Mouse (Mus musculus): ENCODE results near the gene Atp2a3. TPM values are rescaled to one million over a fixed set of nuclear protein-coding genes. Genes with fewer than 3 reads are reported as not detected.
A peak's percentile ranks its signal among the peaks of the same experiment; 100 is the strongest.

Gene Atp2a3
- polyA plus RNA-seq, 1 experiment: 478 TPM

DNA sequence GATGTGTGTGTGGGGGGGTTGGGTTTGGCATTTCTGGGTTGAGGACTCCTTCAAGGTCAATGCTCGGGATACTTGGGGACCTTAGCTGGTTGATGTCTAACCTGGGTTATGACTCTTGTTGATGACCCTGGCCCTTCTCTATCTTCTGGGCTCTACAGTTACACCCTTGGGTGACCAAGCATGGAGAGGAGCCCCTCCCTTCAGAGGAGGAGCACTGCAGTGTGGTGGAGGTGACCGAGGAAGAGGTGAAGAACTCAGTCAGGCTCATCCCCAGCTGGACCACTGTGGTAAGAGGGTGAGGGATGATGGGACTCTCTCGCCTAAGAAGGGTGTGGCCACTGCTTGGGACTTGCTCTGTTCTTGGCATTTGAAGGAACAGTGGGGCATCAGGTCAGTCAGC lies 76.7 kb downstream of the Atp2a3 start:
- H3K36me3 ChIP-seq (ENCODE audit: control insufficient read depth, insufficient read depth, low read length): peaks cover 35% of the 10 kb centered on the region
- no peak overlapping the region for H3K4me3 ChIP-seq (ENCODE audit: control insufficient read depth, insufficient read depth, low read length)
- peaks cover 3% of the 10 kb centered on the region; the same call in 1 of the 2 replicates for H3K4me1 ChIP-seq (replicated peaks; ENCODE audit: control insufficient read depth, insufficient read depth, low read length)
- no peak for TF ChIP-seq POLR2A (IDR thresholded peaks at IDR 0.05; ENCODE audit: control insufficient read depth, extremely low read depth, insufficient read depth, low read length, poor library complexity)
- no peak for TF ChIP-seq CTCF (IDR thresholded peaks at IDR 0.05; ENCODE audit: borderline replicate concordance, control insufficient read depth, extremely low read depth, insufficient read depth, low read length, poor library complexity)
- WGBS: 94% methylated on average over 3 of the region's 3 CpGs
- DNase-seq: no peak
- H3K27ac ChIP-seq (ENCODE audit: control insufficient read depth, insufficient read depth, low read length): no peak overlapping the region
- H3K27me3 ChIP-seq (ENCODE audit: control insufficient read depth, insufficient read depth, low read length): no peaks in the 10 kb centered on the region

DNA sequence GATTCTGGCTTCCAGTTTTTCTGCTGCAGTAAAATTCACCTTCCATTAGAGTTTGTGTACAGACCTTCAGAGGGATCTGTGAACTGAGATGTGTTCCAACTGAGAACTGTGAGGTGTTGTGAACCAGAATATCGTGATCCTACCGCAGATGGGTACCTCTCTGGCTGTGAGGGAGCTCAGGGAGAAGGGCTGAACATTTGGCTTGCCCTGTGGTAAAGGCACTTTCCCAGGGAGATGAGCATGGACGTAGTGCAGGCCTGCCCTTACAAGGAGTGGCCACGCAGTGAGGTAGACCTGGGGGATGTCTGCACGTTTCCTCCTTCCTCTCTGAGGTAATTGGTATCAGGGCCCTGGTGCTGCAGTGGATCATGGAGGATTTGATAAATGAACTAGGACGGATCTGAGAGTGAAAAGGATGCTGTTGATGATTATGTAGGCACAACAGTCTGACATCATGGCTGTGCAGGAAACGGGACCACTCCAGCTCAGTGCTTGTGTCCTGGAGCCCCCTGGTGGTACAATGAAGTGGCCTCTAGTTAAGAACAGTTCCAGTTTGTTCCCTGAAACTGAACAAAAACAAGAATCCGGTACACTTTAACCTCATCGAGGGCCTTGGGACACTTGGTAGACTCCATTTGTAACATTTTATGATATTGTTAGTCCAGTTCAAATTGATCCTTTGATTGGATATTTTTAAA lies 78.3 kb downstream of the Atp2a3 start:
- Histone ChIP-seq H3K4me1 (replicated peaks; ENCODE audit: control insufficient read depth, insufficient read depth, low read length) (peaks cover 3% of the 10 kb centered on the region; the same call in 1 of the 2 replicates), H3K27me3 (ENCODE audit: control insufficient read depth, insufficient read depth, low read length) (no peaks in the 10 kb centered on the region), H3K4me3 (ENCODE audit: control insufficient read depth, insufficient read depth, low read length) (no peak overlapping the region), H3K27ac (ENCODE audit: control insufficient read depth, insufficient read depth, low read length) (no peak overlapping the region), H3K36me3 (ENCODE audit: control insufficient read depth, insufficient read depth, low read length) (peaks cover 28% of the 10 kb centered on the region)
- TF ChIP-seq POLR2A (IDR thresholded peaks at IDR 0.05; ENCODE audit: control insufficient read depth, extremely low read depth, insufficient read depth, low read length, poor library complexity) (no peak), CTCF (IDR thresholded peaks at IDR 0.05; ENCODE audit: borderline replicate concordance, control insufficient read depth, extremely low read depth, insufficient read depth, low read length, poor library complexity) (peak; percentile 64; the same call in 1 of the 2 replicates)
- WGBS: 68% methylated on average over 9 of the region's 9 CpGs
- DNase-seq: peak; percentile 76

Other genes starting within 250 kb of the Atp2a3 start
- gene Cyb5d2, start 165.0 kb upstream of the Atp2a3 start, polyA plus RNA-seq (2012; rRNA removed): 3.6 and 4.8 TPM in 2 replicates
- 52.8 and 54.0 TPM in 2 replicates for gene Zzef1, start 164.9 kb upstream of the Atp2a3 start, polyA plus RNA-seq (2012; rRNA removed)
- gene P2rx1, start 37.9 kb downstream of the Atp2a3 start, polyA plus RNA-seq (2012; rRNA removed): 82.6 and 103 TPM in 2 replicates
- gene Camkk1, start 57.8 kb downstream of the Atp2a3 start, polyA plus RNA-seq (2012; rRNA removed): 35.4 and 40.0 TPM in 2 replicates
- 6.5 and 7.0 TPM in 2 replicates for gene Ncbp3, start 86.6 kb downstream of the Atp2a3 start, polyA plus RNA-seq (2012; rRNA removed)
- 24.1 and 24.6 TPM in 2 replicates for gene Itgae, start 129.4 kb downstream of the Atp2a3 start, polyA plus RNA-seq (2012; rRNA removed)
- 8.6 and 14.0 TPM in 2 replicates for gene Haspin, start 177.1 kb downstream of the Atp2a3 start, polyA plus RNA-seq (2012; rRNA removed)
- gene P2rx5, start 199.3 kb downstream of the Atp2a3 start, polyA plus RNA-seq (2012; rRNA removed): 1.9 and 2.0 TPM in 2 replicates
- 58.6 and 64.9 TPM in 2 replicates for gene Emc6, start 215.9 kb downstream of the Atp2a3 start, polyA plus RNA-seq (2012; rRNA removed)
- gene Tax1bp3, start 215.9 kb downstream of the Atp2a3 start, polyA plus RNA-seq (2012; rRNA removed): 63.1 and 72.0 TPM in 2 replicates
- 20.1 and 20.6 TPM in 2 replicates for gene Ctns, start 237.9 kb downstream of the Atp2a3 start, polyA plus RNA-seq (2012; rRNA removed)
- 3.7 and 4.0 TPM in 2 replicates for gene Shpk, start 238.3 kb downstream of the Atp2a3 start, polyA plus RNA-seq (2012; rRNA removed)